Mouse (Mus musculus) small intestine, adult 2 months (tissue): ENCODE measurements at regions not wholly inside any gene's neighbourhood (a gene's known extent, or its start where the extent isn't known, plus 50 kb on each side); places are given as distances from the start of the nearest gene placed in this dataset.

Experiments used
- CTCF ChIP-seq: fragments of 200-500 bp; IDR thresholded peaks from 2 replicates; pipeline ENCODE4 v1.5.1; 2012; ENCODE audit warnings: low read depth, mild to moderate bottlenecking, control low read depth, inconsistent platforms, low read length, moderate library complexity, mixed read lengths; ENCODE audit not compliant: insufficient replicate concordance, insufficient read length; ENCODE audit errors: extremely low read depth
- POLR2A ChIP-seq: fragments of 200-500 bp; IDR thresholded peaks from 2 replicates; pipeline ENCODE4 v1.6.1; 2012; ENCODE audit warnings: low read depth, mild to moderate bottlenecking, control low read depth, inconsistent platforms, low read length, moderate library complexity

- TF ChIP-seq CTCF (no peak), POLR2A (no peak)
These were observed 86.0 kb upstream of the Xpo1 start for GRCm38 (mm10) chr11:23169742-23170428.
